Mouse (Mus musculus): ENCODE data around the gene C1qtnf5. TPM values are rescaled to one million over a fixed set of nuclear protein-coding genes. Genes with fewer than 3 reads are reported as not detected.
A peak's percentile ranks its signal among the peaks of the same experiment; 100 is the strongest.

The C1qtnf5 gene
- total RNA-seq, 2 experiments from 2014 or later = 8.4 to 8.9 TPM

DNA sequence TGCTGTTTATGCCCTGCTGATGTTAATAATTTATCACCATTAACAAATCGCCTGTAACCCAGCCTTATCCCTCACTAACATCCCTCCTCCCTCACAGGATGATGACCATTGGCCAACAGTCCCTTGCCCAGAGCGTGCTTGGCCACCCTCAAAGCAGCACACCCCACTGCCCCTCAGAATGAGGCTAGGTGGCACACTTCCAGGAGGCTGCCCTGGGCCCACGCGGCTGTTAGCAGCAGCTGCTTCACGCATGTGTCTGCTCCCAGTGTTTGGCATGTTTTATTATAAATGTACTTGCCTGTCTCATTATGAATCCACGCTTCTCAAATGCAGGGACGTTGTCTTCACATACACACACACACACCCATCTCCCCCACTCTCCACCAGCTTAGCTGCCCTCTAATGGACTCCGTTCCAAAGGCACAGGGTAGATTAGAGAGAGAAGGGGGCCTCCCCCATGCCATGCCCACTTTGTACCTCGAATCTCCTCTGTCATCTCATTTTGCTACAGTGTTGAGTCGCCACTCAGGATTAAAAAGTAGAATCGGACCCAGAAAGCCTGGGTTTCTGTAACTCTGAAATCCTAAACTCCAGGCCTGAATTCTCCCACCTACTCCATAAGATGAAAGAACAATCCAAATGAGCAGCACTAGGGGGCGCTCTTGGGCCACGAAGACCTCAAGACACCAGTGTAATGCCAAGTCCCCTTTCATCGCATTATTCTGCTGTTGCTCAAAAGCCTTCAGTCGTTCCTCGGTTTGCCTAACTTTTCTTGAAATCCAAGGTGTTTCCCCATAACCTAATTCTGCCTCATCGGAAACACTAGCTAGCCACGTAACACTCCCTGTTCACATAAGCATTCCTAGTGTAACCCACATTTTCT lies 18.7 kb downstream of the C1qtnf5 start:
- DNase-seq = peak; percentile 87 to 88
- intact Hi-C loops (cut with DNase I) = loop anchor here (1.0 to 5.0 kb wide), 4 partner anchors 22 to 267 kb away; no protein-coding TSS in a partner anchor

DNA sequence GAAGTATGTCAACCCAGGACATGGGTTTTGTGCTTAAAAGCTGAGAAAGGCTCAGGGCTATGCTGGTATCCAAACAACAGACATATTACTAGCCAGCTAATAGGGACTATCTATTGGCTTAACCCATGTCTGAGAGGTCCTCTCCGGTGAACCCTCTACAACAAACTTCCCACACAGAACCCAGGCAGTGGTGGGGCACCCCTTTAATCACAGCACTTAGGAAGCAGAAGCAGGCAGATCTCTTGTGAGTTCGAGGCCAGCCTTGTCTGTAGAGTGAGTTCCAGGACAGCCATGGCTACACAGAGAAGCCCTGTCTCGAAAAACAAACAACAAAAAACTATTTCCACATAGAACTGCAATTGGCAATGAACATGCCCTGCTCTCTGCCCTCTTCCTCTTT lies 19.7 kb downstream of the C1qtnf5 start:
- intact Hi-C loops (cut with DNase I) = loop anchor here (1.0 to 5.0 kb wide), 3 partner anchors 21 to 266 kb away; no protein-coding TSS in a partner anchor
- DNase-seq = no peak

GRCm38 (mm10) chr9:44127351-44127801 lies 20.3 kb downstream of the C1qtnf5 start:
- DNase-seq = peak in 1 of 2 experiments; percentile 41

GRCm38 (mm10) chr9:44129633-44130032 lies 22.6 kb downstream of the C1qtnf5 start:
- DNase-seq = no peak
- intact Hi-C loops (cut with DNase I) = loop anchor here (5.0 kb wide), 1 partner anchor 263 kb away; no protein-coding TSS in a partner anchor

More at GRCm38 (mm10) chr9:44127351-44127801, 20.3 kb downstream of the C1qtnf5 start:
- intact Hi-C loops (cut with DNase I) = loop anchor here (5.0 kb wide), 1 partner anchor 265 kb away; no protein-coding TSS in a partner anchor

- intact Hi-C loops (cut with DNase I) = no loop called here
- peak; percentile 80 to 85 for DNase-seq
Observed at GRCm38 (mm10) chr9:44130034-44130433, 23.0 kb downstream of the C1qtnf5 start.

DNA sequence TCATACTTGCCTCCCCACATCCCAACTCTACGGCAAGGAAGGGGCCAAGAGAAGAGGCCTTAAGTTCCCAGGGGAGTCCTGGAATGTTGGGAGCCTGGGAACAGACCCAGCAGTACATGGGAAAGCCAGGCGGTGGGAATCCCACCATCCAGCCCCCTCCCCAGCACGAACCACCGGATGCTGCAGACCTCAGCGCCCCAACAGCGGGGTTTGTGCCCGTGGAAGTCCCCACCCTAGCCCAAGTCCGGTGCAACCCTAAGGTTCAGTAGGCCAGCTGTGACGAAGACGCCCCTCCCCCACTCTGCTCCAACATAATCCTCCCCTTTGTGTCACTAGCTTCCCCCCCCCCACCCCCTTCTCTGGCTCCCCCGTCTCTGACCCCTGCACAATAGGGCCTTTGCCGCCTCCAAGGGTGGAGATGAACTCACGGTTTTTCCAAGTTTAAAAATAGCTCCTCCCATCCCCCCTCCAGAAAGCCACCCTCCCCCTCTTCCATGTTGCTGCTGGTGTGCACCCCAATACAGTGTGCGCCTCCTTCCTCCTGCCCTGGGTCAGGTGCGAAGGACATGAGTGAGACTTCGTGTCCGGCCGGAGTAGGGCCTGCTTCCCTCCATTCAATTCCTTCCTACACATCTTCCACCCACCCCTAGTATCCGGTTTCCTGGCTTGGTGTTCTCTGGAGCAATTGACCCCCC lies 23.7 kb downstream of the C1qtnf5 start:
- intact Hi-C loops (cut with DNase I) = no loop called here
- peak; percentile 52 to 55 for DNase-seq

GRCm38 (mm10) chr9:44131276-44131590 lies 24.2 kb downstream of the C1qtnf5 start:
- DNase-seq = no peak
- intact Hi-C loops (cut with DNase I) = no loop called here

- no peak for DNase-seq
- intact Hi-C loops (cut with DNase I) = no loop called here
Observed at GRCm38 (mm10) chr9:44132200-44132599, 25.2 kb downstream of the C1qtnf5 start.

GRCm38 (mm10) chr9:44133287-44133686 lies 26.2 kb downstream of the C1qtnf5 start:
- DNase-seq = peak in 1 of 2 experiments; percentile 33
- intact Hi-C loops (cut with DNase I) = no loop called here

GRCm38 (mm10) chr9:44134101-44134850 lies 27.2 kb downstream of the C1qtnf5 start, which contains the start of gene Mcam:
TSS of gene Mcam (plus strand) at chr9:44134469.
- peak; percentile 68 to 69 for DNase-seq
- intact Hi-C loops (cut with DNase I) = no loop called here

DNA sequence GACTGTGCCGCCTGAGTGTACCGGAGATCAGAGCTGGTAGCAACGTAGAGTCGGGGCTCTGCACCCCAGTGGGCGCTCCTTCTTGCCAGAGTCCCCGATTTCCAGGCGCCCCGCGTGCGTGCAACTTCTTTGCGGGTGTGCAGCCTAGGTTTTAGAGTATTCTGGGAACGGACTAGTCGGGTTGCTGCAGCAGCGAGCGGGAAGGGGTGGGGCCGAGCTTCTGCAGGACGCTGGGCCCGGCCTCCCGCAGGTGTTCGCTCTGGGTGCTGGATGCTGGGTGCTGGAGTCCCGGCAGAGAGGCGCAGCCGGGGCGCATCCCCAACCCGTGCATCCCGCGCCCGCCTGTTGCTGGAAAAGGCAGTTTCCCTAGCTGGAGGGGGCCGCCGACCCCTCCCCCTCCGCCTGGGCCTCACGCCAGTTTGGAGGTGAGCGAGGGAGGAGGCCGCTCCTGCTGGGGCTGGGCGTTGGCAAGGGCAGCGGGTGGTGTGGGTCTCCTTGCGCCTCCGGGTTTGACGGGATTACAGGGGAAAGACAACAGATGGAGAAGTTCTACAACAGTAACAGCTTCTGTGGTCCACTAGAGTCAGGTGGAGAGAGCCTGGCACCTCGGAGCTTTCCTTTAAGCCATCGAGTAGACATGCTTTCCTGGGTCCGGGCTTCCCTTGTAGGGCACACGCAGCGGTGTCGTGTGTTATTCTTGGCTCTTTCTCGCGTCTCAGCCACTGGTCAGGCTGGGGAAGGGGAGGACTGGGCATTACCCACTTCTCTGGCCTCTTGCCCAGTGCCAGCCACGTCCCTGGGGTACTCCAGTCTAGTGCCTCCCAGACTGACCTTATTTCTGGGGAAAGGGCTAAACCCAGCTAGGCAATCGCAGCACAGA lies 28.0 kb downstream of the C1qtnf5 start:
- DNase-seq = peak; percentile 64 to 65
- intact Hi-C loops (cut with DNase I) = no loop called here

DNA sequence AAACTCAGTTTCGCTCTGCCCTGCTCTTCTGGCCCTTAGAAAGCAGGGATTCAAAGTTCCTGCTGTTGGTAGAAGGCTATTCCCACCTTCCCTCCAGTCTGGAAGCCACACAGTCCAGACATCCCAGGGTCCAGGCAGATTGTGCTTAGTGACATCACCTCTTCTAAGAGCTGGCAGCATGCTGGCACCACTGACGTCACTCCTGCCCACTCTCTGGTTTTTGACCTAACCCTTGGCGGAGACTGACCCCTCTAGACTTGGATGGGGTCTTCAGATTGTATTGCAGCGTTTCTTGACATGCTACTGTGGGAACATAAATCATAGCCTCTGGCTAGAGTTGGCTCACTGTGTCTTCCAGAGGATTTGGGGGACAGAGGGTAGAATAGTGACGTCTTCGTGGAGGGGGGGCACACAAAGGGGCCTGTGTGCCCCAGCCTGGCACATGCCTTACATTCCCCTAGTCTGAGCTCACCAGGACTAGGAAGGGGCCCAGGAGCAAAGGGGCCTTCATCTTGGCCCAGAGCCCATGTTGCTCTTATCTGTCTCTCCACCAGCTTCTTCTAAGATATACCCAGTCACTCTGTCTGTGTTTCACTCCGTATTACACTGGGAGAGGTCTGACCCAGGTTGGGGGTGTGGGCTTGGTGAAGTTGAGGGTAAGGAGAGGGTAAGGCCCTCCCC lies 28.8 kb downstream of the C1qtnf5 start:
- intact Hi-C loops (cut with DNase I) = no loop called here
- no peak for DNase-seq

DNA sequence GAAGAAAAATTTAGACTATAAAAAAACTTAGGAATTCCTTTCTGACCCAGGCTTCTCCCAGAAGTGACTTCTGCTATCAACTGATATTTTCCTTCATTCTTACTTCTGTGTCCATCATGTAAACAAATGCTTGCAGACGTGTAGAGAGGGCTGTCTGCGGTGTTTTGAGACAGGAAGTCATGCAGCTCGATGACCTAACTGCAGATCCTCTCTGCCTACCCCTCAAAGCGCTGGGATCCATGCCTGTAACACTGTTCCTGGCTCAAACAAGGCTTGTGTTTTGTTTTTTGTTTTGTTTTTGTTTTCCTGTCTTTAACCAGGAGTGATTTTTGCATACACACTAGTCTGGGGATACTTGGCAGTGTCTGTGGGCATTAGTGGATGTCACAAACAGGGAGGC lies 30.8 kb downstream of the C1qtnf5 start:
- DNase-seq = no peak
- intact Hi-C loops (cut with DNase I) = no loop called here

DNA sequence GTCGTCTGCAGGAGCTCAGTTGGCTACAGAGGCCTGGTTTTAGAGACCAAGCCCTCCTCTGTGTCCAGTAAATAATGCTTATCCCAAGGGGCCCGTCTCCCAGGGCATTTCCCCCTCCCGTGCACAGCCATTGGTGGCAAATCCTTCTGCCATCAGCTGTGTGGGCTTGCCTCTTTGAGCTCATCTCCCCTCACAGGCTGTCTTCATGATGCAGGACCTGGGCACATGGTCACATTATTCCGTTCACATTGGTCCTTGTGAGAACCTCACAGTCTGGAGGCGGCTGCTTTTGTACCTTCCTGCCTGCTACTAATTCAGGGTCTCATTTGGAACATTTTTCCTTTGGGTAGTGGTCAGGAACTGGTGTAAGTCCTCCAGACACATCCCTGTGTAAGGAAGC lies 34.9 kb downstream of the C1qtnf5 start:
- DNase-seq = no peak
- intact Hi-C loops (cut with DNase I) = no loop called here

- intact Hi-C loops (cut with DNase I) = no loop called here
- DNase-seq = no peak
Observed at GRCm38 (mm10) chr9:44143421-44143820, 36.4 kb downstream of the C1qtnf5 start.

DNA sequence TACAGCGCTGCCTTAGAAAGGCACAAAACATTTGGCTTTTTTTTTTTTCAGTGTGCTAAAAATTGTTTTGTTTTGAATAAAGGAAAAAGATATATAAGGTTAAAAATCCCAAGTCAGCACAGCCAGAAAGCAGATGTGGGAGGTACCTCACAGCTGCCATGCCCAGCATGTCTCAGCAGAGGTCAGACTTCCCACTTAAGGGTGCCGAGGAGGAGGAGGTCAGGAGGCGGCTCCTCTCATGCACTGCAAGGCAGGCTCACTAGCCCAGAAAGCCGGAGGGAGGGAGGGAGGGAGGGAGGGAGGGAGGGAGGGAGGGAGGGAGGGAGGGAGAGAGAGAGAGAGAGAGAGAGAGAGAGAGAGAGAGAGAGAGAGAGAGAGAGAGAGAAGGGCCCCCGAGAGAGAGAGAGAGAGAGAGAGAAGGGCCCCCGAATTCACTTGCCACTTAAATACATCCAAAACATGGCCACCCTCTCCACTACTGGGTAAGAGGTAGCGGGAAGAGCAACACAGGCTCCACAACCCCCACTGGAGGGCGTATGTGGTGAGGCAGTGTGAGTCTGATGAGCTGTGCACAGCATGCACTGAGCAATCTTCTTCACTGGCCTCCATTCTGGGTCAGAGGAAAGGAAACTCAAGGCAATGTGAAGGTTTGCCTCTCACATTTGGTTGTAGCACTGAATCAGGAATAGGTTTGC lies 37.1 kb downstream of the C1qtnf5 start:
- DNase-seq = no peak
- intact Hi-C loops (cut with DNase I) = no loop called here

DNA sequence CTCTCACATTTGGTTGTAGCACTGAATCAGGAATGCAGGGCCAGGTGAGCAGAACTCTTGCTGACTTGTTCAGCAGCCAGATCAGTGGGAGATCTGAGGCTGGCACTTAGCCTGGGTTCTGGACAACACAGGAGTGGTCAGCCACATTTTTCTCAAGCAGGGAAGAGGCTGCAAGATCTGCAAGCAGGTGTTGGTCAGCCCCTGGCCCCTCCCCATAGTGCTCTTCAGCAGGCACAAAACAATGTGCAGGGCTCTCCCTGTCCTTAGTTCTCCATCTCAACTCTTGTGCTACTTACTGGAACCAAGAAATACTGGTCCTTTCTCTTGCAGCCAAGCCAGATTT lies 37.6 kb downstream of the C1qtnf5 start:
- DNase-seq = no peak
- intact Hi-C loops (cut with DNase I) = no loop called here

GRCm38 (mm10) chr9:44147290-44147689 lies 40.2 kb downstream of the C1qtnf5 start:
- intact Hi-C loops (cut with DNase I) = loop anchor here (1.0 kb wide), 1 partner anchor 21 kb away; no protein-coding TSS in a partner anchor
- DNase-seq = no peak

Data from heart, postnatal 36 days (tissue).